Mouse (Mus musculus): Measurements from ENCODE around the gene Vmn2r31. TPM values are rescaled to one million over a fixed set of nuclear protein-coding genes. Genes with fewer than 3 reads are reported as not detected.

The Vmn2r31 gene
- not detected for polyA plus RNA-seq (2014; fragmentation: Illumina TruSeq; extraction: RNeasy Lipid Tissue Mini Kit (QIAGEN cat#74804); ENCODE audit: low replicate concordance)

GRCm38 (mm10) chr7:7399603-7400002 lies at the start of gene Vmn2r31:
Gene Vmn2r31, minus strand, starts transcription at chr7:7399703.

GRCm38 (mm10) chr7:7374431-7374830 lies 25.1 kb downstream of the Vmn2r31 start, which contains the start of gene Gm45783:
Gene Gm45783, minus strand, starts transcription at chr7:7374573.

GRCm38 (mm10) chr7:7337509-7337908 lies 62.0 kb downstream of the Vmn2r31 start, which contains the start of gene Vmn2r30:
Gene Vmn2r30, minus strand, starts transcription at chr7:7337609.

Other genes with a start within 250 kb of the Vmn2r31 start
- gene Zfp418, start 228.4 kb downstream of the Vmn2r31 start, polyA plus RNA-seq (2014; fragmentation: Illumina TruSeq; extraction: RNeasy Lipid Tissue Mini Kit (QIAGEN cat#74804); ENCODE audit: low replicate concordance), result 4.8 TPM
- 5.2 TPM for gene Zfp772, start 189.7 kb downstream of the Vmn2r31 start, polyA plus RNA-seq (2014; fragmentation: Illumina TruSeq; extraction: RNeasy Lipid Tissue Mini Kit (QIAGEN cat#74804); ENCODE audit: low replicate concordance)
- 4.1 TPM for gene Vmn2r29, start 152.4 kb downstream of the Vmn2r31 start, polyA plus RNA-seq (2014; fragmentation: Illumina TruSeq; extraction: RNeasy Lipid Tissue Mini Kit (QIAGEN cat#74804); ENCODE audit: low replicate concordance)
- 5.7 TPM for gene Gm45844, start 121.4 kb downstream of the Vmn2r31 start, polyA plus RNA-seq (2014; fragmentation: Illumina TruSeq; extraction: RNeasy Lipid Tissue Mini Kit (QIAGEN cat#74804); ENCODE audit: low replicate concordance)
- 80.4 TPM for gene Clcn4, start 98.9 kb downstream of the Vmn2r31 start, polyA plus RNA-seq (2014; fragmentation: Illumina TruSeq; extraction: RNeasy Lipid Tissue Mini Kit (QIAGEN cat#74804); ENCODE audit: low replicate concordance)
- not detected for gene Vmn2r30, start 62.1 kb downstream of the Vmn2r31 start, polyA plus RNA-seq (2014; fragmentation: Illumina TruSeq; extraction: RNeasy Lipid Tissue Mini Kit (QIAGEN cat#74804); ENCODE audit: low replicate concordance)
- gene Gm45783, start 25.1 kb downstream of the Vmn2r31 start, polyA plus RNA-seq (2014; fragmentation: Illumina TruSeq; extraction: RNeasy Lipid Tissue Mini Kit (QIAGEN cat#74804); ENCODE audit: low replicate concordance), result not detected
- gene Vmn2r32, start 80.3 kb upstream of the Vmn2r31 start, polyA plus RNA-seq (2014; fragmentation: Illumina TruSeq; extraction: RNeasy Lipid Tissue Mini Kit (QIAGEN cat#74804); ENCODE audit: low replicate concordance), result not detected
- gene Vmn2r33, start 167.1 kb upstream of the Vmn2r31 start, polyA plus RNA-seq (2014; fragmentation: Illumina TruSeq; extraction: RNeasy Lipid Tissue Mini Kit (QIAGEN cat#74804); ENCODE audit: low replicate concordance), result not detected